Mouse (Mus musculus) heart, embryonic 13.5 days (tissue): ENCODE measurements at regions not wholly inside any gene's neighbourhood (a gene's known extent, or its start where the extent isn't known, plus 50 kb on each side); places are given as distances from the start of the nearest gene placed in this dataset.
A peak's percentile ranks its signal among the peaks of the same experiment; 100 is the strongest.

Experiments used
- ATAC-seq: fragments of 200-750 bp; cut with Nextera tagmentation; 2 replicates; pipeline ENCODE4 v1.8.0; 2017; ENCODE audit warnings: moderate TSS enrichment; ENCODE audit not compliant: insufficient number of reproducible peaks, low FRiP score, low TSS enrichment; ENCODE audit errors: extremely low read depth
- H3K27ac ChIP-seq: fragments of 300-500 bp; sonication (generic); replicated peaks from 2 replicates; pipeline ENCODE4 v1.5.1; 2015; ENCODE audit warnings: moderate library complexity, mild to moderate bottlenecking, inconsistent platforms
- H3K27me3 ChIP-seq: fragments of 300-500 bp; sonication (generic); replicated peaks from 2 replicates; pipeline ENCODE4 v1.6.1; 2015; ENCODE audit warnings: mild to moderate bottlenecking, inconsistent platforms
- H3K36me3 ChIP-seq: fragments of 300-500 bp; sonication (generic); 2 replicates; pipeline ENCODE4 v1.6.1; 2015; ENCODE audit warnings: mild to moderate bottlenecking, inconsistent platforms
- H3K4me1 ChIP-seq: fragments of 300-500 bp; sonication (generic); 2 replicates; pipeline ENCODE4 v1.6.1; 2015; ENCODE audit warnings: inconsistent platforms
- H3K4me2 ChIP-seq: fragments of 300-500 bp; sonication (generic); 2 replicates; pipeline ENCODE4 v1.6.1; 2015; ENCODE audit warnings: inconsistent platforms, mild to moderate bottlenecking, moderate library complexity
- H3K4me3 ChIP-seq: fragments of 300-500 bp; sonication (generic); 2 replicates; pipeline ENCODE4 v1.5.1; 2015; ENCODE audit warnings: moderate library complexity, mild to moderate bottlenecking, inconsistent platforms
- H3K9ac ChIP-seq: fragments of 300-500 bp; sonication (generic); 2 replicates; pipeline ENCODE4 v1.6.1; 2015; ENCODE audit warnings: inconsistent platforms, mild to moderate bottlenecking, moderate library complexity
- H3K9me3 ChIP-seq: fragments of 300-500 bp; sonication (generic); 2 replicates; pipeline ENCODE4 v1.6.1; 2016; ENCODE audit warnings: inconsistent platforms
- WGBS: fragments of 180-500 bp; shearing (Covaris S2); methylation state at CpG from one replicate; pipeline ENCODE4 v1.1.7; 2015; ENCODE audit warnings: mixed read lengths; 5-methylcytosine and 5-hydroxymethylcytosine counted together

- H3K27ac ChIP-seq = no peak overlapping the region
- WGBS = 6% methylated on average over 13 of the region's 13 CpGs
- ATAC-seq = peak; percentile 43; the same call in 1 of the 2 replicates
- peak overlapping the region; percentile 58 for H3K4me3 ChIP-seq
- no peaks in the 10 kb centered on the region for H3K9me3 ChIP-seq
- H3K4me2 ChIP-seq = peak overlapping the region; percentile 86
- no peaks in the 10 kb centered on the region for H3K27me3 ChIP-seq
- H3K36me3 ChIP-seq = no peaks in the 10 kb centered on the region
- H3K4me1 ChIP-seq = peaks cover 22% of the 10 kb centered on the region
- peak overlapping the region; percentile 79 for H3K9ac ChIP-seq
These were observed 2512.8 kb upstream of the 5930422O12Rik start for GRCm38 (mm10) chr8:30915601-30916171.

- H3K27ac ChIP-seq = no peak overlapping the region
- no peak for ATAC-seq
- peaks cover 22% of the 10 kb centered on the region for H3K4me1 ChIP-seq
- H3K9me3 ChIP-seq = no peaks in the 10 kb centered on the region
- no peaks in the 10 kb centered on the region for H3K27me3 ChIP-seq
- WGBS = 6% methylated on average over 12 of the region's 12 CpGs
- peak overlapping the region; percentile 79 for H3K9ac ChIP-seq
- H3K4me3 ChIP-seq = peak overlapping the region; percentile 58
- peak overlapping the region; percentile 86 for H3K4me2 ChIP-seq
- no peaks in the 10 kb centered on the region for H3K36me3 ChIP-seq
These were observed 2512.2 kb upstream of the 5930422O12Rik start for GRCm38 (mm10) chr8:30916184-30916751.

DNA sequence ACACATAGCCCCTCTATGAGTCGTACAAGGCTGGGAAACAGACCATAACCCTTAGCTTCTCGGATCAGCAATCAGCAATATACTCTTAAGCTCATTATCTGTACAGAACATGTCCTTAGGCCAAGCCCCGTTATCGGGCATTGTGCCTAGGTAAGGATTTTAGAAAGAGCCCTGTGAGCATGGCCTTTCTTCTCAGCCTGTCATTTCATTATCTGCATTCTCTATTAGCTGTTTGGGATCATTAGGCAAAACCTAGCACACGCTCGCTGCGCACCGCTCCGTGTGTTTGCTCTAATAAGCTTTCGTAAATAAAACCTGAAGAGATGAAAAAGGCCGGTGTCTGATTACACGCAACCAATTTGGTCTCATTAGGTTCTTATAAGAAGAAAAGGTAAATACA lies 2507.1 kb upstream of the 5930422O12Rik start:
- WGBS = 80% methylated on average over 12 of the region's 12 CpGs
- Histone ChIP-seq H3K4me1 (peaks cover 7% of the 10 kb centered on the region), H3K4me3 (no peak overlapping the region), H3K36me3 (no peaks in the 10 kb centered on the region), H3K27me3 (no peaks in the 10 kb centered on the region; the same call in 1 of the 2 replicates), H3K4me2 (no peak overlapping the region), H3K9me3 (no peaks in the 10 kb centered on the region), H3K27ac (no peak overlapping the region), H3K9ac (no peak overlapping the region)
- ATAC-seq = no peak

GRCm38 (mm10) chr8:30923301-30924159 lies 2505.0 kb upstream of the 5930422O12Rik start:
- no peaks in the 10 kb centered on the region; the same call in 1 of the 2 replicates for H3K27me3 ChIP-seq
- H3K9ac ChIP-seq = no peak overlapping the region; the same call in 1 of the 2 replicates
- H3K4me1 ChIP-seq = peaks cover 3% of the 10 kb centered on the region; the same call in 1 of the 2 replicates
- H3K27ac ChIP-seq = no peak overlapping the region
- peak overlapping the region; percentile 47; the same call in 1 of the 2 replicates for H3K4me2 ChIP-seq
- H3K4me3 ChIP-seq = no peak overlapping the region
- H3K9me3 ChIP-seq = no peaks in the 10 kb centered on the region
- ATAC-seq = no peak
- 28% methylated on average over 18 of the region's 18 CpGs for WGBS
- H3K36me3 ChIP-seq = no peaks in the 10 kb centered on the region

DNA sequence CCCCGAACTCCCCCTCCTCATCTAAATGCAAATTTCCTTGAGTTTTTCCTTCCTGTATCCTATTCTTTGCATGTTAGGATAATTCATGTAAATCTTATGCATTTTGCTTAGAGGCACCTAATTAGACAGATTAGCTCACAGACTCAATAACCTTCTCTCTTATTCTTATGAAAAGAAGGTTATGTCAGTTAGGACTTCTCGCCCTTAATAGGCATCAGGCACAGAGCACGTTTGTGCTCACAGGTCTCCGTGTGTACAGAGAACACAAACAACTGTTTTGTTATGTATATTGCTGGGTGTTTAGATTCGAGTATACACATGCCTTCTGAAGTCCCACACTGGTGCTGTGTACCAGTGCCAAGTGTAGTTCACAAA lies 2504.4 kb upstream of the 5930422O12Rik start:
- Histone ChIP-seq H3K9ac (no peak overlapping the region; the same call in 1 of the 2 replicates), H3K4me3 (no peak overlapping the region), H3K4me1 (peaks cover 3% of the 10 kb centered on the region; the same call in 1 of the 2 replicates), H3K27ac (no peak overlapping the region), H3K9me3 (no peaks in the 10 kb centered on the region), H3K27me3 (no peaks in the 10 kb centered on the region; the same call in 1 of the 2 replicates), H3K4me2 (peak overlapping the region; percentile 47; the same call in 1 of the 2 replicates), H3K36me3 (no peaks in the 10 kb centered on the region)
- no peak for ATAC-seq
- 44% methylated on average over 5 of the region's 5 CpGs for WGBS

DNA sequence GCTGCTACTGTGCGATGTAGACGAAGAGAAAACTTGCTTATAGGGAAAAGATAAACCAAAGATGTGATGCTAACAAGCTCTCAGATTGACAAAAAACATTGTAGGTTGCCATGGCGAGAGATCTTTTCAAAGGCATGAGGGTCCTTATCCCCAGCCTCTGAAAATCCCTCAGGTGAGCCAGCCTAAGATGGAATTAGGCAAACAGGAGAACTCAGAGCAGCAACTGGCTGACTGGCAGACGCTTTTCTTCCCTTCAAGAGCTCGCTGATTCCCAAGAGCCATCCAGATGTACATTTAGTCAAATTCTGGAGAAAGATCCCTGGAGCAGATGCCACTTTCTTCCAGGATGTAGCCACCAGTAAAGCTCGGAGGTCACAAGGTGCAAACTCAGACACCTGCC lies 2503.9 kb upstream of the 5930422O12Rik start:
- no peak for ATAC-seq
- Histone ChIP-seq H3K9ac (no peak overlapping the region), H3K36me3 (no peaks in the 10 kb centered on the region), H3K4me1 (peaks cover 3% of the 10 kb centered on the region; the same call in 1 of the 2 replicates), H3K4me2 (no peak overlapping the region), H3K4me3 (no peak overlapping the region), H3K27me3 (no peaks in the 10 kb centered on the region; the same call in 1 of the 2 replicates), H3K9me3 (no peaks in the 10 kb centered on the region), H3K27ac (no peak overlapping the region)
- 68% methylated on average over 6 of the region's 6 CpGs for WGBS

GRCm38 (mm10) chr8:30937449-30938075 lies 2490.9 kb upstream of the 5930422O12Rik start:
- no peak overlapping the region for H3K4me3 ChIP-seq
- no peaks in the 10 kb centered on the region for H3K36me3 ChIP-seq
- H3K9me3 ChIP-seq = no peaks in the 10 kb centered on the region
- no peak overlapping the region for H3K9ac ChIP-seq
- 73% methylated on average over 4 of the region's 4 CpGs for WGBS
- H3K27me3 ChIP-seq = no peaks in the 10 kb centered on the region
- ATAC-seq = no peak
- no peaks in the 10 kb centered on the region for H3K4me1 ChIP-seq
- no peak overlapping the region for H3K4me2 ChIP-seq
- H3K27ac ChIP-seq = no peak overlapping the region

DNA sequence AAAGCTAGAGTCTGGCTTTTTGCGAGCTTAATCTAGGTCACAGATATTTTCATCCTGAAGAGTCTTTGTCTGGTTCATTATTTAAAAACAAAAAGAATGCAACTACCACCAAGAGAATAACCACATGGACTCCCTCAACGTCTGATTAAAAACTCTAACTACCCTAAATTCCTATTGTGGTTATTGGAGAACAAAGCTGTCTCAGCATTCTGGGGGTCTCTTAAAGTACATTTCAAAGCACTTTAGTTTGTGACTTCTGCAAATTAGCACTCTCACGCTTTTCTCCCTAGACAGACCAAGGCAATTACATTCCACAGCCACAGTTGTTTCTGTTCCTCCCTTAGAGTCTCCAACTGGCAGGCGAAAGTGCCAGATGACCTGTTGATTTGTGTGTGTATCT lies 2487.6 kb upstream of the 5930422O12Rik start:
- Histone ChIP-seq H3K4me1 (no peaks in the 10 kb centered on the region), H3K27ac (no peak overlapping the region), H3K36me3 (no peaks in the 10 kb centered on the region), H3K9me3 (no peaks in the 10 kb centered on the region), H3K4me2 (no peak overlapping the region), H3K27me3 (no peaks in the 10 kb centered on the region), H3K9ac (no peak overlapping the region), H3K4me3 (no peak overlapping the region)
- 31% methylated on average over 4 of the region's 4 CpGs for WGBS
- ATAC-seq = no peak

- no peak for ATAC-seq
- Histone ChIP-seq H3K27me3 (no peaks in the 10 kb centered on the region), H3K27ac (no peak overlapping the region), H3K4me2 (no peak overlapping the region), H3K9me3 (no peaks in the 10 kb centered on the region), H3K4me3 (no peak overlapping the region), H3K4me1 (no peaks in the 10 kb centered on the region), H3K36me3 (no peaks in the 10 kb centered on the region), H3K9ac (no peak overlapping the region)
- WGBS = 80% methylated on average over 11 of the region's 11 CpGs
These were observed 2486.9 kb upstream of the 5930422O12Rik start for GRCm38 (mm10) chr8:30941511-30942175.

DNA sequence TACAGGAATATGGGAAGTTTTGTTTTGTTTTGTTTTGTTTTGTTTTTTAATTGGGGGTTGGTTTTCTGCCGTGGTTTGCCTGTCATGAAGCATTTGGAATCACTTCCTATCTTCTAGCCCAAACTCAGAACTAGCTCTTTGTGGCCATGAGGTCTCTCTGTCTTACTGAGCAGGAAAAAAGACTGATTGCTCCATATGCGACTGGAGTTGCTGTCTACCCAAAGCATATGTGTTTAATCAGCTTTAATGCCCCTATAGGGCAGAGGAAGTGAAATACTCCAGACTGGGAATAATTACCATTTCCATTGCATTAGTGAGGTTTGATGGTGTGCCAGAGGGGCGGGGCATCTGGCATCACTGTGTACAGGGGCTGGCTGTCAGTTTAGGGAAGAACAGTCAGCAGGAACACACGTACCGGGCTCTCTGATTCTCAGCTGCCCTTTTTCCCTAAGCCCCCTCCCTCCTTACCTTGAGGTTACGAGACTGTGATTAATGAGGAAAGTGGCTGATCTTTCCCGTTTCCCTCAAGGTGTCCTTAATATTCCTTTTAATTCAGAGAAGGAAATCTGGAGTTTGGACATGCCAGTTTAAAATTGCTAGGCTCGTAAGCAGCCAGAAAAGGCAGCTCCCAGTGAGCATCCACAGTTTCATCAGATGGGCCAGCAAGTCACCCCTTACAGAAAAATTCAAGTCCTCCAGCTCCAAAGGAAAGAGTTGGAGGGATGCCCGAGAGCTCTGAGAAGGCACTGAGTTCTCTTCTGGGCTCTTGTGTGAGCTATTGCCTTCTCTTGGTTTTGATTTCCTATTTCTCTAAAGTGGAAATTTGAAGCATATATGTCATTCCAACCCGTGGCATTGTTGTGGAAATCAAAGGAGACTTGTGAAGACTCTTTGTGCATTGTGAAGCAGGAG lies 2482.1 kb upstream of the 5930422O12Rik start:
- H3K27me3 ChIP-seq = no peaks in the 10 kb centered on the region
- H3K9ac ChIP-seq = no peak overlapping the region
- 69% methylated on average over 10 of the region's 10 CpGs for WGBS
- H3K4me1 ChIP-seq = no peaks in the 10 kb centered on the region
- no peaks in the 10 kb centered on the region for H3K36me3 ChIP-seq
- no peak for ATAC-seq
- 0 out of 2 replicates have a peak, but pooled peaks cover 3% of the 10 kb centered on the region for H3K9me3 ChIP-seq
- H3K27ac ChIP-seq = no peak overlapping the region
- no peak overlapping the region for H3K4me2 ChIP-seq
- no peak overlapping the region for H3K4me3 ChIP-seq
